Mouse (Mus musculus): ENCODE results near the gene Dync2li1.

DNA sequence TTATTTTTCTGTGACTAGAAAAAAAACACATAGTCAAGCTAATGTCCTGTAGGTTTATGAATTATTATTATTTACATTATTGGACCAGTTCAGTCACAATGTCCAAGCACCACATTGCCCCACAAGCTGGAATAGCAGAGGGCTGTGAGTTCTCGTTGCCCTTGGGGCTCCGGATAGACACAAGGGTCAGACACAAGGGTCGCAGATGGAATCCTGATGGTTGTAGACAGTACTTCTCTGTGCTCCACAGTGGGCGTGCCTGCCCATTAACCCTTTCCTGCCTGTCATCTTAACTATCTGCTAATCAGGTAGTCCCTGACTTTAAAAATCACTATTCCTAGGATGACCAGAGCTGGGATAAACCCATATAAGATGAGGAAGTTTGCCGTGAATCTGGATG lies 31.9 kb downstream of the Dync2li1 start:
- TF ChIP-seq POLR2A (IDR thresholded peaks at IDR 0.05; ENCODE audit: borderline replicate concordance, control insufficient read depth, low read depth, low read length) (no peak), CTCF (IDR thresholded peaks at IDR 0.05; ENCODE audit: control insufficient read depth, insufficient read depth, low read length) (no peak)
